Mouse (Mus musculus): ENCODE data around the gene Cnpy2.
"Not testable (repeated sequence)": the region's sequence is repeated elsewhere in the genome, so short reads cannot be mapped to it uniquely, and the experiment has no call there.

The Cnpy2 gene

DNA sequence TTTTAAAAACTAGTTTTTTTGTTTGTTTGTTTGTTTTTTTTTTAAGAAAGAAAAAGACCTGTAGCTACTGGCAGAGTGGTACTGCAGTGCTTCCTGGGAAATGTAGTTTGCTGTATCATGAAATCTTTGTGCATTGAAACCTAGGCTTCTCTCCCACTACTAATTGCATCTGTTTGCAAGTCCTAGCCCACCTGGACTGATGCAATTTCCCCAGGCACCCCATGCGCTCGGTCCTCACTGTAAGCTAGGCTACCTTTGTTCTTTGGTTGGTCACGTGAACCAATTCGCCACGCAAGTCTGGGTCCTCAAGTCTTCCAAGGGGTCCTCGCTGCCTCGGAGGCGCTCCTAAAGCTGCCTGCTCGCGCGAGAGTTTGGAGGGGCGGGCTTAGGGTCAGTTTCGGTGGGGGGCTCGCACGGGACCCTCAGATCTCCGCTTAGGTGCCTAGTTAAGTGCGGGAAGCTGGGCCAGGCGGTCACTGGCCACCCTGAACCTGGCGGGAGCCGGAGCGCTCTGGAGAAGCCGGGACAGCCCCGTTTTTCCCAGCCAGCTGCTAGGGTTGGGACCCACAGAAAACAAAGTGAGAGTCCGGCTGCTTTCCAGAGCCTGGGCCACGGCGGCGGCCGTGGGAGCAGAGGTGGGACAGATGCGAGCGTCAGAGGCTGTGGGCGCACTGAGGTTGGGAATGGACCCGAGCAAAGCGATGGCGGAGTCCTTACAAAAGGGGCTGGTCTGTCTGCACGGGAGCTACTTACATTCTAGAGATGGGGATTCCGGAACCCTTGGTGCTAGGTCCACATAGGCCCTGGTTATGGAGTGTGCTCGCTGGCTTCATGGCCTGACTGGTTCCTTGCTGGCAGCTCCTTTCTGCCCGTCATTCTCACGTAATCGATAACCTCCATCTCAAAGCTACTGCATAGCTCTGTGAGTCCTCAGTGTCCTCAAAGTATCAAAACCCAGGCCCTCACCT lies at the start of gene Cnpy2:
TSS of gene Cnpy2 (plus strand) at position 319 of the 968 bp plus-strand sequence.
- no peak for DNase-seq (ENCODE audit: extremely low read depth, low read depth, low spot score)

DNA sequence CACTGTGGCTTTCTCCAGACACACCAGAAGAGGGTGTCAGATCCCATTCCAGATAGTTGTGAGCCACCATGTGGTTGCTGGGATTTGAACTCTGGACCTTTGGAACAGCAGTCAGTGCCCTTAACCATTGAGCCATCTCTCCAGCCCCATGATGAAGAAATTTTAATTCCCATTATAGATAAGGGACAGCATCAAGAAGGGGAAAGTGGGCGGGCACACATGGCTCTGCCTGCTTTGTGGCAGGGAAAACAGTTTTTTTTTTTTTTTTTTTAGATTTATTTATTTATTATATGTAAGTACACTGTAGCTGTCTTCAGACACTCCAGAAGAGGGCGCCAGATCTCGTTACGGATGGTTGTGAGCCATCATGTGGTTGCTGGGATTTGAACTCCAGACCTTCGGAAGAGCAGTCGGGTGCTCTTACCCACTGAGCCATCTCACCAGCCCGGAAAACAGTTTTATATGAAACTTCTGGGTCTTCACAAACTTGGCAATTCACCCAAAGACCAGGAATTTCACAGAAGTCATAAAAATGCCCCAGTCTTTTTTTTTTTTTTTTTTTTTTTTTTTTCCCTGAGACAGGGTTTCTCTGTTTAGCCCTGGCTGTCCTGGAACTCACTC lies 49.3 kb upstream of the Cnpy2 start:
- DNase-seq (ENCODE audit: extremely low read depth, low read depth, low spot score), result not testable (repeated sequence)

DNA sequence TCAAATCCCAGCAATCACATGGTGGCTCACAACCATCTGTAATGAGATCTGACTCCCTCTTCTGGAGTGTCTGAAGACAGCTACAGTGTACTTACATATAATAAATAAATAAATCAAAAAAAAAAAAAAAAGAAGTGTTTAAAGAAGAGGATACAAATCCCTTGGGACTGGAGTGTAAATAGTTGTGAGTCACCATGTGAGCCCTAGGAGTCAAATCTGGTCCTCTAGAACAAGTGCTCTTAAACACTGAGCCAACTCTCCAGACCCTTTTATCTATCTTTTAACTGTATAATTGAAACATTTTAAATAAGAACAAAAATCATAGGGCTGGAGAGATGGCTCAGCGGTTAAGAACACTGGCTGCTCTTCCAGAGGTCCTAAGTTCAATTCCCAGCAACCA lies 46.9 kb upstream of the Cnpy2 start:
- DNase-seq (ENCODE audit: extremely low read depth, low read depth, low spot score), result not testable (repeated sequence)

DNA sequence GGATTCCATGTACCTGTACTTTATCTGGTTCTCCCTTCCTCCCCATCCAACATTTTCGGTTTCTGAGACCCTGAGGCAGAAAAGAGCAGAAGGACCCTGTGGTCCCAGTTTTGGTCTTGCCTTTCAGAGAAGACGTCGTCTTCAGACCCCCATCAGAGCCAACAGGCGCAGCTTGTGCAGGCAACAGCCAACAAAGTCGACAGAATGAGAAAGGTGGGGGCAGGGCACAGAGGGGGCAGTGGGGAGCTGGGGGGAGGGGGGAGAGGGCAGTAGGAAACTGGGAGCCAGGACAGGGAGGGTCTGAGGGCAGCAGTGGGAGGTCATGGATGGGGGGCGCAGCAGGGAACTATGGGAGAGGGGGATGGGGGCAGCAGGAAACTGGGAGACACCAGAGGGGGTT lies 44.1 kb upstream of the Cnpy2 start:
- no peak for DNase-seq (ENCODE audit: extremely low read depth, low read depth, low spot score)

DNA sequence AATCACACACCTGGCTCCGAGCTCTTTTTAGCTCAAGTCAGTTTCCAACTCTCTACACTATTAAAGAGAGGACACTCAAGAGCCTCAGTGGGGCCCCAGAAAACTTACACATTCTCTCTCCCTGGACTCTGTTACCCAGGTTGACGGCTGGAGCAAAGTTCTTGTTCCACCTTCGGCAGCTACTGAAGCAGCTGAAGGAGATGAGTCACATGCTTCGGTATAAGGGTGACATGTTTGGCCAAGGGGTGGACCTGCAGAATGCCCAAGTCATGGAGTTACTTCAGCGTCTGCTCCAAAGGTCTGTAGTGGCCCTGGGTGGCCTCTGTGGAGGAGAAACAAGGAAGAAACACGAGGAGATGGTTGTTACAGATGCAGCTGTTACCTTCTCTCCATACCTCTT lies 41.3 kb upstream of the Cnpy2 start:
- no peak for DNase-seq (ENCODE audit: extremely low read depth, low read depth, low spot score)

DNA sequence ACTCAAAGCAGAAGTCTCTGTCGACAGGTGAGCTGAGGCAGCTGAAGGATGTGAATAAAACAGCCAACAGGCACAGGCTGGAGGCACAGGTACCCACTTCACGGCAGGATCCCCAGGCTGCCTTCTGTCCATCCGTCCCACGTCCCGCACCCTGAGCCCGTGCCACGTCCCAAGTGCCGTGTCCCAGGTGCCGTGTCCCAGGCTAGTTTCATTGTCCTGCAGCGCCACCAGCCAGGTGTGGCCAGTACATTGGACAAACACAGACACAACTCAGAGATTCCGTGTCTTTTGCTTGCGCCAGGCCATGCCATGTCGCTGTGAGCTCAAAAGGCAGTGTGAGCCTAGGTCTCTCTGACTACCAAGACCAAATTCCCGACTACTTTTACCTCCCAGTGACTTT lies 40.6 kb upstream of the Cnpy2 start:
- no peak for DNase-seq (ENCODE audit: extremely low read depth, low read depth, low spot score)

DNA sequence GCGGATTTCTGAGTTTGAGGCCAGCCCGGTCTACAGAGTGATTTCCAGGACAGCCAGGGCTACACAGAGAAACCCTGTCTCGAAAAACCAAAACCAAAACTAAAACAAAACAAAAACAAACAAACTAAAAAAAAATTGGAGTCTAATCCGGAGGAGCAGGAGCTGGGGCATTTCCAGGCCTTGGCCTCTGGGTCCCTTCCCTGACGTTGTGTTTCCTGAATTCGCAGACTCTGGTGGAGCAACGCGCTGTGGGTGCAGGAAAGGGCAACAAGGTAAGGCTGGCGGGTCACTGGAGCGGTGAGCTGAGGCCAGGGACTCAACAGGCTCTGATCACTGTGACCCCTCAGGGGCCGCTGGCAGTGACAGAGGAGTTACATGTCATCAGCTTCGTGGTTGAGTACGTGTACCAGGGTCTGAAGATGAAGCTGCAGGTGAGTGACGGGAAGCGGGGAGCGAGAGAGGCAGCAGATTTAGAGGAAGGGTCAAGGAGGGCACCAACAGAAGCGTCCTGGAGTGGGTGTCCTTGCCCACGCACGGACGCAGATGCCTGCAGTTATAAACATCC lies 39.3 kb upstream of the Cnpy2 start:
- no peak for DNase-seq (ENCODE audit: extremely low read depth, low read depth, low spot score)

DNA sequence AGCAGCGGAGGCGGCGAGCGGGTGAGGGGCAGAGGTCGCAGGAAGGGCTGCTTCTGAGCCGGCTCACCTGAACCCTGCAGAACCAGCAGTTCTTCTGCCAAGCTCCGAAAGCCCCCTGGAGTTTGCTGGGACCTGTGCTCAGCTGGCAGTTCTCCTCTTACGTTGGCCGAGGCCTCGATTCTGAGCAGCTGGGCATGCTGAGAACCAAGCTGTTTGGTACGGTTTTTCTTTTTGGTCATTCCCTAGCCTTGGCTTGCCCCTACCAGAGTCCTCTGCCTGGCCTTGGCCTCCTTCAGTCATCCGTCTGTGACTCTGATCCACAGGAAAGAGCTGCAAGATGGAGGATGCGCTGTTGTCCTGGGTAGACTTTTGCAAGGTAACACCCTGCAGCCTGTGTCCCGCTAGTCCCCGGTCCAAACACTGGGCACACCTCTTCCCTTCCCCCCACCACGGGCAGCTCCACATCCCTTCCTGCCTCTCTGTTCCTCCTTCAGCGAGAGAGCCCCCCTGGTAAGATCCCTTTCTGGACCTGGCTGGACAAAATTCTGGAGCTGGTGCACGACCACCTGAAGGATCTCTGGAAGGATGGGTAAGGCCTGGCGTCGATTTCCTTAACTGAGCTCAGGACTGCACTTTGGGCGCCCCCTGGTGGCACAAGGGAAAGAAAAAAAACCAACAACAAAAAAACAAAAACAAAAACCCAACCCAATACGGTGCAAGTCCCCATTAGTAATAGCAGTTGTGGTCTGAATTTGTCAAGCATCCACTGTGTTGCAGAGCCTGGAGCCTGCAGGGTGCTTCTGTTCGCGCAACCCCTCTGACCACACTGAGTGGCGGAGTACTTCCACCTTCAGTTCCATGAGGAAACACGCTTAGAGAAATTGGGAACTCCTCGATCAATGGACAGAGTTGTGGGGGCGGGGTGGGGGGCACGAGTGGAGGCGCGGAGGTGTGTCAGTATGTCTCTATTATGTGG lies 38.4 kb upstream of the Cnpy2 start:
- no peak for DNase-seq (ENCODE audit: extremely low read depth, low read depth, low spot score)

DNA sequence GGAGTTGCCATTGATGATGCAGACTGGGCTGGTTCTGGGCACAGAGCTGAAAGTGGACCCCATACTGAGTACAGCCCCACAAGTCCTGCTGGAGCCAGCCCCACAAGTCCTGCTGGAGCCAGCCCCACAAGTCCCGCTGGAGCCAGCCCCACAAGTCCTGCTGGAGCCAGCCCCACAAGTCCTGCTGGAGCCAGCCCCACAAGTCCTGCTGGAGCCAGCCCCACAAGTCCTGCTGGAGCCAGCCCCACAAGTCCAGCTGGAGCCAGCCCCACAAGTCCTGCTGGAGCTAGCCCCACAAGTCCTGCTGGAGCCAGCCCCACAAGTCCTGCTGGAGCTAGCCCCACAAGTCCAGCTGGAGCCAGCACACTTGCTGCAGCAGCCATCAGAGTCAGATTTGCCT lies 31.7 kb upstream of the Cnpy2 start:
- DNase-seq (ENCODE audit: extremely low read depth, low read depth, low spot score), result peak; percentile 23

DNA sequence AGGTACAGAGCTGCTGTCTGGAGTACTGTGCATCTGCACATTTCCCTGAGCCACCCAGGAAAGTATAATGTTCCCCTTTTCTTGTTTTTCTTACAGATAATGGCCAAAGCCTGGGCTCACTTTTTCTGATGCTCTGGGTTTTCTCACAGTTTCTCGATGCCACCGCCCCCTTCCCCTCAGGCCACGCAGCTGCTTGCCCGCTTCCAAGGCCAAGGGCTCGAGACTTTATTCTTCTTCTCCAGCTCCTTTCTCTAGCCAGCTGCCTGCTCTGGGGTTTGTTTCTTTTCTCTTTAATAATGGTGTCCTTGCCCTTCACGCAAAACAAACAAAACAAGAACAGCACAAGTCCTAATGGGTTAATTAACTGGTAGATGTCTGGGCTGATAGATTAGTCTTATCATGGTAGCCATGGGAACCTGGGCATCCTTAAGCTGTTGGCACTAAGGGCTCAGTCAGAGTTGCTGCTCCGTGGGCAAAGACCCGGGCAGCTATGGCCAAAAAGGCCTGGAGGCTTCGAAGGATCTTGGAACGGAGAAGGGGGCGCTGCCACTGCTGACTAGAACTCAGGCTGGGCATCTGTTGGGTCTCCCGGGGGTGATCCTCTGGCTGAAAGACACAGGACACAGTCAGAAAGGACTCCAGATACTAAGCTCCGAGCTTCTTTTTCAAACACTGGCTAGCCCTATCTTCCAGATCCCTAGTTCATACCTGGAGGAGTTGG lies 25.7 kb upstream of the Cnpy2 start:
- DNase-seq (ENCODE audit: extremely low read depth, low read depth, low spot score), result no peak

DNA sequence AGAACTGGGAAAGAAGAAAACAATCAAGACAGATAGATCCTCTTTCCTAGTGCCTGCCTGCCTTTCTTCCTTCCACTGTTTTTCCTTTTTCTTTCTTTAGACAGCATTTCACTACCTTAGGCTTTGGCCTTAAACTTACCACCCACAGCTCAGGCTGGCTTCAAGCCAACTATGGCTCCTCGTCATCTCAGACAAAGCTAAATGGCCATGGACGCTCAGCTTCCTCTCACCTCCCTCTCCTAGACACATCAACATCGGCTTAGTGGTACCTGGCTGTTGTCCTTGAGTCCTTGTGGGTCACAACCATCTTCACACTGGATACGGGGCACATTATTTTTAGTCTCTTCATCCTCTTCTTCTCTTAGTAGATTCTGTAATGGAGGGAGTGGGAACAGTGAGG lies 25.0 kb upstream of the Cnpy2 start:
- no peak for DNase-seq (ENCODE audit: extremely low read depth, low read depth, low spot score)

DNA sequence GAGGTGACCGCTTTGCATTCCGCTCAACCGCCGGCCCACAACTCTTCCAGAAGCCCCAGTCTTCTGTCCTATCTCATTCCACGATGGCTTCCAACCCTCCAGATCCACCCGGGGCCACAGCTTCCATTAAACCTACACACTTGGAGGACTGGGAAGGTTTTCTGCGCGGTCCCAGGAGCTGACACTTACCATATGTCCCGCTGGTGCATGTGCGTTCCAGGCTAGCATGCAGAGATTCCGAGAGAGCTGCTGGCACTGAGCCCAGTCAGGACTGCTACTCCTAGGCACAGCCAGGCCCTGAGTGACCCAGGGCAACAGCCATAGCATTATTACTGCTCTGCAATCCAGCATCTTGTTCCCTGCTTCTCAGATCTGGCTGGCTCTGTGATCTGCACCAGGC lies 24.6 kb upstream of the Cnpy2 start:
- no peak for DNase-seq (ENCODE audit: extremely low read depth, low read depth, low spot score)

DNA sequence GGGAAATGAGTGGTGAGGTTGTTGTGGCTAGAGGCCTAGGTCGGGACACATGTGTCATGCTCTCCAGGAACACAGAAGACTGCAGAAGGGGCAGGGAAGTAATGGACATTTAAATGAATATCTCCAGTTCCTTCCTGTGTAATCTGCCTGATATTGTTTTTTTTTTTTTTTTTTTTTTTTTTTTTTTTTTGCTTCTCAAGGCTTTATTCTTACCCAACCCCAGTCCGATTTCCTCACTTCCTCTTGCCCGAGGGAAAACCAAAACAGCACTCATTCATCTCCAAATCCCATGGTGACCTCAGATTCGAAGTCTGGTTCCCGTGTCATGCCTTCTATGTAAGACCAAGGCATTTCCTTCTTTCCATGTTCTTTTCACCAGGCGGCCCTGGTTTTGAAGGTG lies 24.0 kb upstream of the Cnpy2 start:
- peak; percentile 42 for DNase-seq (ENCODE audit: extremely low read depth, low read depth, low spot score)

DNA sequence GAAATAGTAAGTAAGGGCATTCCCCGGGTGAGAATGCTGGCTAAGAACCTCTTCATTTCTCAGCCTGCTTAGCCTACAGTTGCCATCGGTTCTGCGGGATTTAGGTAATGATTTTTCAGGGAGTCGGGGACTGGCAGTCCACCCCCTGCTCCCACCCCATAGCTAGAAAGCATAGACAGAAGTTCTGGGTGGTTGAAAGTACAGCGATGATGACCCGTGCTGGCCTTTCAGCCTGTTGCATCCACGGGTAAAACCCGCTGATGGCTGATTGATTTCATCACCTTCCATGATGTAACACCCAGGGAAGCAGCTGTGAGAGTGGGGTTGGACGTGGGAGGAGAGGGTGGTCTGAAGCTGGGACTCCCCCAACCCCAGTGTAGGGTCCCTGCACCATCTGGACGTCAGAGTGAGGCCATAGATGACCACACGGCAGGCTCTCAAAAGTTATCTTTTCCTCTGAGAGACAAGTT lies 23.5 kb upstream of the Cnpy2 start, which contains the start of gene Il23a:
TSS of gene Il23a (minus strand) at position 51 of the 470 bp plus-strand sequence.
- DNase-seq (ENCODE audit: extremely low read depth, low read depth, low spot score), result no peak

DNA sequence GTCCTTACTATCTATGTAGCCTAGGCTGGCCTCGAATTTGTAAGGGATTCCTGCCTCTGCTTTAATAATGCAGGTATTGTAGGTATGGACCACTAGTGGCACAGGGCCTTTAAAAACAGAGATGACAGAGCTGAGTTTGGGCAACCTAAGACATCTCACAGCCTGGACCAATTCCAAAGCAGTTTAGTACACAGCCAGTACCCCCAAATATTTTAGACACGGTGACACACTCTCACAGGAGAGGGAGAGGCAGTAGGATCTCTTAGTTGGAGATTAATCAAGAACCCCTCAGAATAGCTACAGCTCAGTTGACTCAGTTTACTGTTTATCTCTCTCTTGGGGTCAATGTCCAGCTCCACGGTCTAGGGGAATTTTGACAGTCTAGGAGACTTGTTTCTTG lies 19.9 kb upstream of the Cnpy2 start:
- DNase-seq (ENCODE audit: extremely low read depth, low read depth, low spot score), result no peak

DNA sequence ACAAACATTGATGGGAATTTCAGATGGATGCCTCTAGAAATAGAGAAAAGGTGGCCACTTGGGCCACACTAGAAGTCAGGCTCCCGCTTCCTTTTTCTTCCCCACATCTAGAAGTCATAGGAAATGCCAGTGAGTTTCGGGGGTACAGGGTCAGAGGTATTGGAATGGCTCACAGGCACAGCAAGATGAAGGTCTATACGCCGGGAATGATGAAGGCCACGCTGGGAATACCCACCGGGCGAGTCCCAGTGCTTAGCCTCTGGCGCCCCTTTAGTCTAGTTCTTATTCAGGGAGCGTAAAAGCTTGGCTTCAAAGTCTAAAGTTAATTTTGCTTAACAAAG lies 19.5 kb upstream of the Cnpy2 start:
- no peak for DNase-seq (ENCODE audit: extremely low read depth, low read depth, low spot score)

DNA sequence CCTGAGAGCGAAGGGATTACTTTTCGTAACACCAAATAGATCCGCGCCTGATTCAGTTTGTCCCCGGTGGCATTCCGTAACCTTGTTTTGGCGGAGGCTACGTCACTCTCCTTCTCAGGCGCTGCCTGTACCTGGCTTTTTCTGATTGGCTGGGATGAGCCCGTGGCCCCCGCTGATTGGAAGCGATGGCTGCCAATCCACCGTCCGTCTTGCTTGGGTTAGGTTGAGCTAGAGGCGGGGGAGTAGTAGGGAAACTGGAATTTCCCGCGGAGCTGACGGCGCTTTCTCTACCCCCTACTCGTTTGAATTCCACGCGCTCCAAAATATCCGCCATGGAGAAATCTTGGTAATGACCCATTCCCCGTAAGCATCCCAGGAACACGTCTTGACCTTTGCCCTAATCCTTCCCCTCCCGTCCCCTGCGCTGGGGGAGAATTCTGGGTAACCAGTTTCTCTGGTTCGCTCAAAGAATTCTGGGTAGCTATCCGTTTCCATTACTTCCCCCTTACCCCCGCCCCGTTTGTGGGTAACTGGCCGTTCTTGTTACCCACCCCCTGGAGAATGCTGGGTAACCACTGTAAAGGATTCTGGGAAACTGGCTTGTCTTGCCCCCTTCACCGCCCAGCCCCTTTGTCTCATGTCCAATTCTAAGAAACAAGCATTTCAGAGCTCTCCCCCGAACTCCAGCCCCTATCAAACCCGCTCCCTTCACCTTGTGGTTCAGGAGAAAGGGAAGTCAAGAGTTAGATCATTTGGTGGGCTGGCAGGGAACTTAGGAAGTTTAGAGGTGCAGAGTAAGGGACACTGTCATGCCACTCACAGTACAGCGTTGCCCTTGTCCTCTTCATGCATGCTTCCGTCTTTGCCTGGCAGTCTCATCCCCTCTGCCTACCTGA lies 18.9 kb upstream of the Cnpy2 start, which contains the start of gene Pan2:
TSS of gene Pan2 (plus strand) at position 210 of the 896 bp plus-strand sequence.
- DNase-seq (ENCODE audit: extremely low read depth, low read depth, low spot score), result peak; percentile 97

DNA sequence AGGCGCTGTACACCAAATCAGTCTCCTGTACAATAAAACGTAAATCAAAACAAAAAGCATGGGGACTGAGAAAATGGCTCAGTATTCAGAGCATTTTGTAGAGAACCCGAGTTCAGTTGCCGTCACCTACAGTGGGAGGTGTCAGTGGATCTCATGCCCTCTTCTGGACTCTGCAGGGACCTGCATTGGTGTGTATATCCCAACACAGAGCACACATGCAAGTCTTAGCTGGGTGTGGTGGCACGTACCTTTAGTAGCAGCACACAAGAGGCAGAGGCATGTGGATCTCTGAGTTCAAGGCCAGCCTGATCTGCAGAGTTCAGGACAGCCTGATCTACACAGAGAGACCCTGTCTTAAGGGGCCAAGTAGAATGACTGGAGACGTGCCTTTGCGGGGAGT lies 12.6 kb upstream of the Cnpy2 start:
- DNase-seq (ENCODE audit: extremely low read depth, low read depth, low spot score), result no peak

DNA sequence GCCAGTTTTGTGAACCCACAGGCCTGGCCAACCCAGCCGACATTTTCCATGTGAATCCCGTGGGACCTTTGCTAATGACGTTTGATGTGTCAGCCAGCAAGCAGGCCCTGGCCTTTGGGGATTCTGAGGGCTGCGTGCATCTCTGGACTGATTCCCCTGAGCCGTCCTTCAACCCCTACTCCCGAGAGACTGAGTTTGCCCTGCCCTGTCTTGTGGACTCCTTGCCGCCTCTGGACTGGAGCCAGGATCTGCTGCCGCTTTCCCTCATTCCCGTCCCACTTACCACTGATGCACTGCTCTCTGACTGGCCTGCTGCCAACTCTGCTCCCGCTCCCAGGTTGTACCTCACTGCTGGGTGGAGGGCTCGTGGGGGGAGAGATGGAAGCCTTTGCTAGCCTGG lies 12.1 kb upstream of the Cnpy2 start:
- DNase-seq (ENCODE audit: extremely low read depth, low read depth, low spot score), result no peak
